Mouse (Mus musculus) MEL (cell line): Measurements from ENCODE around the gene Nckipsd. TPM values are rescaled to one million over a fixed set of nuclear protein-coding genes. Genes with fewer than 3 reads are reported as not detected.

Experiments
- DNase-seq: peaks from one replicate; pipeline ENCODE4 v3.0.0; 2011; ENCODE audit warnings: low read depth, low spot score
- H3K27ac ChIP-seq: 2 replicates; pipeline ENCODE4 v1.5.1; 2012; ENCODE audit warnings: low read depth, mild to moderate bottlenecking, control low read depth, low read length, moderate library complexity; ENCODE audit not compliant: control insufficient read depth
- H3K27me3 ChIP-seq, 2 experiments: fragments of 150-350 bp in 1 of 2; sonication (generic) in 1 of 2; 2 replicates each; pipeline ENCODE4 v1.6.1; 2012; ENCODE audit warnings: low read length in 2 of 2, mild to moderate bottlenecking in 2 of 2, improper control_type of control experiment in 1 of 2, moderate library complexity in 1 of 2; ENCODE audit not compliant: insufficient read depth in 2 of 2, control insufficient read depth in 1 of 2
- H3K36me3 ChIP-seq, 2 experiments: 2 replicates each; pipeline ENCODE4 v1.6.1; 2012 to 2014; ENCODE audit warnings: low read length in 2 of 2, improper control_type of control experiment in 1 of 2, inconsistent platforms in 1 of 2, mild to moderate bottlenecking in 1 of 2; ENCODE audit not compliant: insufficient read depth in 2 of 2, control insufficient read depth in 1 of 2
- H3K4me1 ChIP-seq, 2 experiments: fragments of 150-350 bp in 1 of 2; sonication (generic) in 1 of 2; 2 replicates each; pipeline ENCODE4 v1.6.1; 2012; ENCODE audit warnings: low read length in 2 of 2, improper control_type of control experiment in 1 of 2, mild to moderate bottlenecking in 1 of 2; ENCODE audit not compliant: insufficient read depth in 2 of 2, control insufficient read depth in 1 of 2
- H3K4me3 ChIP-seq, 2 experiments: fragments of 150-350 bp in 1 of 2; sonication (generic) in 1 of 2; 2 replicates each; pipeline ENCODE4 v1.5.1; 2012; ENCODE audit warnings: low read depth in 2 of 2, low read length in 2 of 2, mild to moderate bottlenecking in 2 of 2, moderate library complexity in 2 of 2, control low read depth in 1 of 2, improper control_type of control experiment in 1 of 2; ENCODE audit not compliant: control insufficient read depth in 1 of 2, insufficient read depth in 1 of 2
- H3K79me2 ChIP-seq: 2 replicates; pipeline ENCODE4 v1.6.1; 2012; ENCODE audit warnings: mild to moderate bottlenecking, low read length, moderate library complexity; ENCODE audit not compliant: control insufficient read depth, poor library complexity, insufficient read depth
- H3K9ac ChIP-seq: 2 replicates; pipeline ENCODE4 v1.6.1; 2012; ENCODE audit warnings: low read depth, mild to moderate bottlenecking, control low read depth, low read length, moderate library complexity; ENCODE audit not compliant: control insufficient read depth, poor library complexity, severe bottlenecking
- H3K9me3 ChIP-seq: fragments of 150-350 bp; sonication (generic); replicated peaks from 2 replicates; pipeline ENCODE4 v1.6.1; 2012; ENCODE audit warnings: mild to moderate bottlenecking, low read length, improper control_type of control experiment, moderate library complexity; ENCODE audit not compliant: insufficient read depth
- BHLHE40 ChIP-seq: IDR thresholded peaks from 2 replicates; pipeline ENCODE4 v1.6.1; 2012; ENCODE audit warnings: low read depth, mild to moderate bottlenecking, inconsistent platforms, low read length, improper control_type of control experiment, borderline replicate concordance
- CHD1 ChIP-seq: IDR thresholded peaks from 2 replicates; pipeline ENCODE4 v1.6.1; 2012; ENCODE audit warnings: low read depth, mild to moderate bottlenecking, inconsistent platforms, low read length, improper control_type of control experiment
- CHD2 ChIP-seq: IDR thresholded peaks from 2 replicates; pipeline ENCODE4 v1.6.1; 2011; ENCODE audit warnings: low read length, improper control_type of control experiment
- CTCF ChIP-seq, 3 experiments: IDR thresholded peaks in 2 of 3; conservative IDR thresholded peaks in 1 of 3; 2 replicates each; pipeline ENCODE4 v1.5.1; 2011 to 2012; ENCODE audit warnings: low read length in 3 of 3, low read depth in 2 of 3, mild to moderate bottlenecking in 2 of 3, improper control_type of control experiment in 1 of 3, inconsistent platforms in 1 of 3, mixed read lengths in 1 of 3, moderate library complexity in 1 of 3; ENCODE audit not compliant: control insufficient read depth in 1 of 3, insufficient read depth in 1 of 3, poor library complexity in 1 of 3, severe bottlenecking in 1 of 3
- E2F4 ChIP-seq: IDR thresholded peaks from 2 replicates; pipeline ENCODE4 v1.6.1; 2011; ENCODE audit warnings: low read depth, low read length, improper control_type of control experiment, borderline replicate concordance
- ELF1 ChIP-seq: IDR thresholded peaks from 2 replicates; pipeline ENCODE4 v1.6.1; 2014; ENCODE audit warnings: low read depth, mild to moderate bottlenecking, inconsistent platforms, low read length, improper control_type of control experiment, moderate library complexity
- EP300 ChIP-seq, 2 experiments: IDR thresholded peaks; 2 replicates each; pipeline ENCODE4 v1.6.1; 2011; ENCODE audit warnings: improper control_type of control experiment in 2 of 2, low read length in 2 of 2, low read depth in 1 of 2, mild to moderate bottlenecking in 1 of 2
- ETS1 ChIP-seq: IDR thresholded peaks from 2 replicates; pipeline ENCODE4 v1.6.1; 2012; ENCODE audit warnings: low read depth, mild to moderate bottlenecking, inconsistent platforms, low read length, improper control_type of control experiment, moderate library complexity
- GABPA ChIP-seq: IDR thresholded peaks from 2 replicates; pipeline ENCODE4 v1.6.1; 2012; ENCODE audit warnings: low read depth, mild to moderate bottlenecking, inconsistent platforms, low read length, improper control_type of control experiment, moderate library complexity
- GATA1 ChIP-seq: IDR thresholded peaks from 2 replicates; pipeline ENCODE4 v1.6.1; 2011; ENCODE audit warnings: low read depth, low read length, improper control_type of control experiment
- HCFC1 ChIP-seq: IDR thresholded peaks from 2 replicates; pipeline ENCODE4 v1.6.1; 2012; ENCODE audit warnings: low read depth, mild to moderate bottlenecking, inconsistent platforms, low read length, improper control_type of control experiment, moderate library complexity
- JUND ChIP-seq: IDR thresholded peaks from 2 replicates; pipeline ENCODE4 v1.6.1; 2011; ENCODE audit warnings: low read depth, mild to moderate bottlenecking, improper control_type of control experiment, low read length
- KAT2A ChIP-seq: conservative IDR thresholded peaks from 2 replicates; pipeline ENCODE4 v1.6.1; 2012; ENCODE audit warnings: low read depth, low read length, improper control_type of control experiment, inconsistent platforms
- MAFK ChIP-seq: IDR thresholded peaks from 2 replicates; pipeline ENCODE4 v1.6.1; 2011; ENCODE audit warnings: low read depth, mild to moderate bottlenecking, low read length, improper control_type of control experiment, borderline replicate concordance
- MAX ChIP-seq: IDR thresholded peaks from 2 replicates; pipeline ENCODE4 v1.6.1; 2011; ENCODE audit warnings: low read length, improper control_type of control experiment
- MAZ ChIP-seq: IDR thresholded peaks from 2 replicates; pipeline ENCODE4 v1.6.1; 2012; ENCODE audit warnings: low read depth, mild to moderate bottlenecking, inconsistent platforms, low read length, improper control_type of control experiment
- MEF2A ChIP-seq: IDR thresholded peaks from 2 replicates; pipeline ENCODE4 v1.6.1; 2014; ENCODE audit warnings: low read depth, mild to moderate bottlenecking, inconsistent platforms, low read length, improper control_type of control experiment; ENCODE audit not compliant: poor library complexity, insufficient replicate concordance, severe bottlenecking; ENCODE audit errors: extremely low read depth
- MXI1 ChIP-seq: IDR thresholded peaks from 2 replicates; pipeline ENCODE4 v1.6.1; 2011; ENCODE audit warnings: mild to moderate bottlenecking, low read depth, low read length, improper control_type of control experiment
- MYB ChIP-seq: IDR thresholded peaks from 2 replicates; pipeline ENCODE4 v1.6.1; 2011; ENCODE audit warnings: mild to moderate bottlenecking, low read depth, low read length, improper control_type of control experiment
- MYC ChIP-seq: IDR thresholded peaks from 2 replicates; pipeline ENCODE4 v1.6.1; 2011; ENCODE audit warnings: low read depth, mild to moderate bottlenecking, low read length, improper control_type of control experiment, moderate library complexity
- NRF1 ChIP-seq: IDR thresholded peaks from 2 replicates; pipeline ENCODE4 v1.6.1; 2014; ENCODE audit warnings: low read depth, mild to moderate bottlenecking, inconsistent platforms, low read length, improper control_type of control experiment, moderate library complexity; ENCODE audit not compliant: poor library complexity, insufficient read depth, severe bottlenecking
- POLR2A ChIP-seq, 2 experiments: IDR thresholded peaks; 2 replicates each; pipeline ENCODE4 v1.6.1; 2011 to 2012; ENCODE audit warnings: low read length in 2 of 2, mild to moderate bottlenecking in 2 of 2, control low read depth in 1 of 2, improper control_type of control experiment in 1 of 2, low read depth in 1 of 2, moderate library complexity in 1 of 2; ENCODE audit not compliant: control insufficient read depth in 1 of 2, insufficient read depth in 1 of 2, poor library complexity in 1 of 2
- POLR2AphosphoS2 ChIP-seq: IDR thresholded peaks from 2 replicates; pipeline ENCODE4 v1.6.1; 2011; ENCODE audit warnings: low read length, improper control_type of control experiment
- POLR2AphosphoS5 ChIP-seq: IDR thresholded peaks from 2 replicates; pipeline ENCODE4 v1.6.1; 2012; ENCODE audit warnings: low read depth, borderline replicate concordance, mild to moderate bottlenecking, inconsistent platforms, low read length, moderate library complexity, mixed read lengths
- RAD21 ChIP-seq: IDR thresholded peaks from 2 replicates; pipeline ENCODE4 v1.6.1; 2011; ENCODE audit warnings: mild to moderate bottlenecking, low read depth, low read length, improper control_type of control experiment
- RCOR1 ChIP-seq: IDR thresholded peaks from 2 replicates; pipeline ENCODE4 v1.6.1; 2012; ENCODE audit warnings: low read depth, mild to moderate bottlenecking, inconsistent platforms, low read length, improper control_type of control experiment
- SIN3A ChIP-seq: IDR thresholded peaks from 2 replicates; pipeline ENCODE4 v1.6.1; 2012; ENCODE audit warnings: low read length, improper control_type of control experiment, inconsistent platforms
- TAL1 ChIP-seq: IDR thresholded peaks from 2 replicates; pipeline ENCODE4 v1.6.1; 2012; ENCODE audit warnings: mild to moderate bottlenecking, inconsistent platforms, low read length, moderate library complexity, mixed read lengths
- TBP ChIP-seq: IDR thresholded peaks from 2 replicates; pipeline ENCODE4 v1.8.0; 2011; ENCODE audit warnings: low read depth, low read length, improper control_type of control experiment
- TCF12 ChIP-seq: IDR thresholded peaks from 2 replicates; pipeline ENCODE4 v1.6.1; 2014; ENCODE audit warnings: low read depth, mild to moderate bottlenecking, inconsistent platforms, low read length, improper control_type of control experiment, moderate library complexity
- UBTF ChIP-seq: IDR thresholded peaks from 2 replicates; pipeline ENCODE4 v1.6.1; 2012; ENCODE audit warnings: low read depth, mild to moderate bottlenecking, inconsistent platforms, low read length, improper control_type of control experiment, moderate library complexity, borderline replicate concordance; ENCODE audit not compliant: insufficient read depth
- USF1 ChIP-seq: IDR thresholded peaks from 2 replicates; pipeline ENCODE4 v1.6.1; 2014; ENCODE audit warnings: low read depth, mild to moderate bottlenecking, inconsistent platforms, low read length, improper control_type of control experiment, moderate library complexity
- ZC3H11A ChIP-seq: IDR thresholded peaks from 2 replicates; pipeline ENCODE4 v1.6.1; 2012; ENCODE audit warnings: low read depth, mild to moderate bottlenecking, inconsistent platforms, low read length, improper control_type of control experiment
- ZKSCAN1 ChIP-seq: IDR thresholded peaks from 2 replicates; pipeline ENCODE4 v1.6.1; 2012; ENCODE audit warnings: low read depth, mild to moderate bottlenecking, inconsistent platforms, low read length, improper control_type of control experiment, moderate library complexity
- ZMIZ1 ChIP-seq: IDR thresholded peaks from 2 replicates; pipeline ENCODE4 v1.6.1; 2012; ENCODE audit warnings: low read depth, mild to moderate bottlenecking, inconsistent platforms, low read length, improper control_type of control experiment, moderate library complexity
- ZNF384 ChIP-seq: IDR thresholded peaks from 2 replicates; pipeline ENCODE4 v1.6.1; 2012; ENCODE audit warnings: low read depth, mild to moderate bottlenecking, inconsistent platforms, low read length, improper control_type of control experiment
- polyA plus RNA-seq, 2 experiments: library from polyadenylated mRNA; stranded (reverse) in 1 of 2; unstranded in 1 of 2; fragments of >175 nt in 1 of 2; fragments of >200 nt in 1 of 2; gene quantifications; 2 replicates each; pipeline versions ENCODE4 v1.2.1 to v1.2.4; 2012; ENCODE audit warnings: low replicate concordance in 2 of 2, low read depth in 1 of 2; ENCODE audit not compliant: insufficient read length in 2 of 2, insufficient read depth in 1 of 2, missing spikeins in 1 of 2
- total RNA-seq: library from RNA; depleted of rRNA; stranded (reverse); fragments of 300-350 nt; gene quantifications from 2 replicates; pipeline ENCODE4 v1.2.3, GENCODE M21; 2012; rRNA removed

The Nckipsd gene
- total RNA-seq, result 3.9 and 6.6 TPM in 2 replicates
- 10 to 100 TPM in 1 of 2 experiments, not detected in 1; 10.3 TPM for polyA plus RNA-seq

DNA sequence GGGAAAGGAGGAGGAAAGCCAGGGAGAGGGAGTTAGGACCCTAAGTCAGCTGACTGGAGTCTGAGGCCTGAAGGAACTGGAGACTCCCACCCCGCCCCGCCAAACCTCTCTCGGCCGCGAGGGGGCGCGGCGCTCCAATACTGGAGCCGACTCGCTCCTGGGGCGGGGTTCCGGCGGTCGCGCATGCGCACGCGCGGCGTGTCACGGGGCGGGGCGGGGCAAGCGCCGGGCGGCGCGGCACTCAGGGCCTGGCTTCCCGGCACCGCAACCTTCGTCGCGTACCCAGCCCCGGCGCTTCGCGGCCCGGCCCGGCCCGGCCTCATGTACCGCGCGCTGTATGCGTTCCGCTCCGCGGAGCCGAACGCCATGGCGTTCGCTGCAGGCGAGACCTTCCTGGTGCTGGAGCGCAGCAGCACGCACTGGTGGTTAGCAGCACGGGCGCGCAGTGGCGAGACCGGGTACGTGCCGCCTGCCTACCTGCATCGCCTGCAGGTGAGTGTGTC lies at the start of gene Nckipsd:
Nckipsd (plus strand) TSS at position 206 of the 503 bp plus-strand sequence.
- peak within 1 kb of the TSS; percentile 35 for H3K27ac ChIP-seq
- H3K27me3 ChIP-seq, result no peaks in the 10 kb centered on the region
- peak; percentile 90 for DNase-seq
- peak within 1 kb of the TSS; percentile 77 for H3K9ac ChIP-seq
- peaks cover 19 to 27% of the 10 kb centered on the region in 2 experiments for H3K4me1 ChIP-seq
- peaks cover 5 to 23% of the 10 kb centered on the region in 2 experiments; a peak in 3 of 4 replicates for H3K36me3 ChIP-seq
- H3K9me3 ChIP-seq, result no peaks in the 10 kb centered on the region
- peak within 1 kb of the TSS; percentile 61 to 79 for H3K4me3 ChIP-seq
- H3K79me2 ChIP-seq, result peaks cover 2% of the 10 kb centered on the region; the same call in 1 of the 2 replicates
- TF ChIP-seq SIN3A (peak; percentile 51), HCFC1 (peak; percentile 53), NRF1 (peak; percentile 94), MAX (peak; percentile 70; the same call in 1 of the 2 replicates), TCF12 (peak; percentile 49), TBP (no peak), ELF1 (peak; percentile 26; the same call in 1 of the 2 replicates), POLR2AphosphoS2 (peak; percentile 57; the same call in 1 of the 2 replicates), GATA1 (no peak), USF1 (peak; percentile 62), MAFK (no peak), CHD1 (no peak), ZC3H11A (no peak), POLR2AphosphoS5 (no peak), MEF2A (no peak), GABPA (no peak), ETS1 (no peak), BHLHE40 (no peak), MAZ (peak; percentile 76; the same call in 1 of the 2 replicates), ZNF384 (no peak), UBTF (no peak), MXI1 (peak; percentile 65), CHD2 (no peak), MYB (no peak), POLR2A (IDR thresholded peaks at IDR 0.05; ENCODE audit: control insufficient read depth in 1 of 2, insufficient read depth in 1 of 2, low read depth in 1 of 2, low read length in 2 of 2, poor library complexity in 1 of 2) (peak; percentile 83 to 91; a peak in 3 of 4 replicates), RAD21 (peak; percentile 46), TAL1 (no peak), E2F4 (no peak), ZKSCAN1 (no peak), MYC (no peak), EP300 (IDR thresholded peaks at IDR 0.05; ENCODE audit: low read depth in 1 of 2, low read length in 2 of 2) (no peak), RCOR1 (no peak), KAT2A (no peak), CTCF (IDR thresholded peaks at IDR 0.05 in 2 of 3, conservative IDR thresholded peaks at IDR 0.05 in 1 of 3; ENCODE audit: control insufficient read depth in 1 of 3, insufficient read depth in 1 of 3, low read depth in 2 of 3, low read length in 3 of 3, poor library complexity in 1 of 3, severe bottlenecking in 1 of 3) (peak; percentile 74 to 92 (median 80)), ZMIZ1 (peak; percentile 67; the same call in 1 of the 2 replicates), JUND (no peak)
